Mouse (Mus musculus) adrenal gland, adult 8-10 months (tissue): ENCODE results near the gene Degs2. TPM values are rescaled to one million over a fixed set of nuclear protein-coding genes. Genes with fewer than 3 reads are reported as not detected.
A peak's percentile ranks its signal among the peaks of the same experiment; 100 is the strongest.

Experiments
- DNase-seq: peaks from one replicate; pipeline ENCODE4 v3.0.0; 2022
- total RNA-seq, 4 experiments: library from RNA; stranded (reverse); gene quantifications; 2 replicates each; pipeline ENCODE4 v1.2.4; 2022

Degs2 gene
- total RNA-seq, 4 experiments from 2014 or later: not detected

DNA sequence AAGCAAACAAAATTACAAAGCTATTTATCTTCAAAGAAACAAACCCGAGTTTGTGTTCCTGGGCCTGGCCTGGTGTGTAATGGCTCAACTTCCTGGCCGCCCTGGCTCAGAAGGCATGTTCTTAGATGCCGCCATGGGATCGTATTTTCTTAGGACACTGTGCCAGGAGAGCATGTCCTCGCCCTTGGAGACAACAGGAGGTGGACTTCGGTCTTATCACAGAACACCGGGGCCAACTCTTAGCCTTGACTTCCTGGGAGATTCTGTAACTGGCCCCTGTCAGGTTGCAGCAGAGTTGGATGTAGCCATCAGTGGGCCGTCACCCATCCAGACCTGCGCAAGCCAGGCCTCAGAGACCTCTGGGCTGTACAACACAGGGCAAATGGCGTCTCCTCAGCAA is 2.5 kb downstream of the Degs2 start:
- DNase-seq: no peak

DNA sequence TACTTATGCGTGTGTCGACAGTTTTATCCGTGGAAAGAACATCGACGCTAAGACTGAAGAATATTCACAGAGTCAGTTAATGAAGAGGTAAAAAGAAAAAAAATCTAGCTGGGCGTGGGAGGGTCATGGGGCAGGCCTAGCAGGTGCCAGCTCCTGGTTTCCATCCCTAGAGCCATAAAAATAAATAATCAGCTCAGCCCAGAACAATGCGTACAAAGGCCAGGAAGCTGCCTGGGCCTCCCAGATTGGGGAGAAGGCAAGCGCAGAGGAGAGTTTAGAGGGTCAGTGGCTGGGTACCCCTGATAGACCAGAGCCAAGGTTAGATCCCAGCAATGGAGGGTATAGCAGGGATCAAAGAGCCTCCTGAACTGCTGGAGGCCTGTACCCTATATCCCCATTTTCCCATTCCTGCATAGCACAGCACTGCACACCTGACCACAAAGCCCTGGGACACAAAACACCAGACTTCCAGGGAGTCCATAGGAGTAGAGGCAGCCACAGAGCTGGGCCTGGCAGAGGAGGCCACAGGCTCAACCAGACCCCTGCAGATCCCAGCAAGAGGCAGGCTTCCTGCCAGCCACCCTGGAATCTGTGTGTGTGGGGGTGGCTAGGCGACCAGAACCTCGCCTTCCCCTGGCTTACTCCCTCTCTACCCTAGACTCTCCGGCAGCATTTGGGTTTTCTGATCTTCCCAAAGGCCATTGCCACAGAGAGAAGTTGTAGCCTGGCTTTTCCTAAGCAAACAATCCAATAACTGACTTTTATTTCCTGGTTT is 3.2 kb downstream of the Degs2 start:
- DNase-seq: no peak

DNA sequence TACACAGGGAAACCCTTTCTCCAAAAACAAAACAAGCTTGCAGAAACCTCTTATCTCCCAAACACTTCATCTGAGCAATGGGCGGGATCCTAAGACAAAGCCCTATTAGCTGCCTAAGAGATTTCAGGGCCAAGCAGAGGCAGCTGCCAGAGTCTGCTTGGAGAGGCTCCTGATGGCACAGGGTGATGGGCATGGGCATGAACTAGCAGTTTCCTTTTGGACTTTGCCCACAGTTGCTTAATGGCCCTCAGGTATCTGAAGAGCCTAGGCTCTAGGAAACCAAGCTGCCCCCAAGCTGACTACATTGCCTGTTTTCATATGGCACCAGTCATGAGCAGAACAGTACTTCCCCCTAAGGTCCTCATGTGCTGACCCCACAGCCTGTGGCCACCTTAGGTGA is 7.9 kb downstream of the Degs2 start:
- DNase-seq: no peak

DNA sequence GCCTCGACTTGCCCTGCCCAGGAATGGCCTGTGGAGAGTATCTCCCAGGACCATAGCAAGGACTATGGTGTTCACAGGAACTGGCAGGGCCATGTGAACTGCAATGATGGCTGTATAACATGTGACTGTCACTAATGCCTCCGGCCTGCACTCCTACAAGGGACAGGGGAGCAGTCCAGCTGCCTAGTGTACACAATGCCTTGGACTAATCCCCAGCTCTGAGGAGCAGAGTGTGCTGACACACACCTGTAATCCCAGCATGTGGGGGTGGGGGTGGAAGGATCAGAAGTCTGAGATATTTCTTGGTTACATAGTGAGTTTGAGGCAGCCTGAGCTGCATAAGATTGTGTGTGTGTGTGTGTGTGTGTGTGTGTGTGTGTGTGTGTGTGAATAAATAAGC is 8.5 kb downstream of the Degs2 start:
- no peak for DNase-seq

DNA sequence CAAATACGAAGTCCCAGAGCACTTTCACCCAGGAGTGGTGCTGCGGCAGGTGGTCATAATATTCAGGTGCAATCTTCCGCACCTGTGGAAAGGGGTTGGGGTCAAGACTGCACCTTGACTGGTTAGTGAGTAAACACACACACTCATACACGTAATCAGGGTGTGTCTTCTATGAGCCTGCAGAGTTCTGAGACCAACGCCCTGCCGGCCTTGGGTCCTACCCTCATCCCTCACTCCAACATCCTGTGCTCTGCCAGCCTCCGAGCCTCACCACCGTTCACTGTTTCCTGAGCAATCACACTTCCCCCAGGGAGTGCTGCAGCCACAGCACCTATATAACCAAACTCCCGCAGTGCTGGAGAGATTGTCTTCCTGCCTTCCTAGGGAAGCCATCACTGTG is 11.6 kb downstream of the Degs2 start:
- no peak for DNase-seq

DNA sequence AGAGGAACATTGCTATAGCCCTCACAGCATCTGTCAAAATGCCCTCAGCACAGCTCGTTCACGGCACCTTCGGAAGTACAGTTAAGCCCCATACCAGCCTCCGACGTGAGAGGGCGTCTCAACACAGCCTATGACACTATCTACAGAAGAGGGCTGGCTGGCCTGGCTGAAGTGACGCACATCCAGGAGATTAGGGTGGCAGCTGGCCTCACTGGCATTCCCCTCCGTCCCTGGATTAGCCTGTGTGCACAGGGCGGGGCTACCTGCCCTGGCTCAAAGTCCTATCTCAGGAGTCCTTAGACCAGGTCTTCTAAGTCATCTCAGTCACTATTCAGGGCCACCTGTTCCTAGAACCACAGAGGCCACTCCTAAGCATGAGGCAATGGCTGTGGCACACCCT is 12.9 kb downstream of the Degs2 start:
- DNase-seq: no peak

DNA sequence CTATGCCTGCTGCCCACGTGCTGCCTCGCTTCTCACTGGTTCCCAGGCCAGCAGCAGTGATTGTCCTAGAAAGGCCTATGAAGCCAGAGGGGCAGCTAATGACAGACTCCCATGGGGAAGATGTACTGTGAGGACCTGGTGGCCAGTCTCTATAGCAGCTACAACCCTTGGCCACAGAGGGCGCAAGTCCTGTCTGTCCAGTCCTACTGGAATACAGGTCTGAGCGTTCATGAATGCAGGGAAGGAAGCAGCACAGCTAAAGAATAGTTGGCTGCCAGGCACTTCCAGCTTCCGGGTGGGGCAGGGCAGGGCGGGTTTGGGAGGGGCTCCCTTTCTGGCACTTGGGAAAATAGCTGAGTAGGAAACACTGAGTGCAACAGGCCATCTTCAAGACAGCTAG is 15.2 kb downstream of the Degs2 start:
- no peak for DNase-seq

DNA sequence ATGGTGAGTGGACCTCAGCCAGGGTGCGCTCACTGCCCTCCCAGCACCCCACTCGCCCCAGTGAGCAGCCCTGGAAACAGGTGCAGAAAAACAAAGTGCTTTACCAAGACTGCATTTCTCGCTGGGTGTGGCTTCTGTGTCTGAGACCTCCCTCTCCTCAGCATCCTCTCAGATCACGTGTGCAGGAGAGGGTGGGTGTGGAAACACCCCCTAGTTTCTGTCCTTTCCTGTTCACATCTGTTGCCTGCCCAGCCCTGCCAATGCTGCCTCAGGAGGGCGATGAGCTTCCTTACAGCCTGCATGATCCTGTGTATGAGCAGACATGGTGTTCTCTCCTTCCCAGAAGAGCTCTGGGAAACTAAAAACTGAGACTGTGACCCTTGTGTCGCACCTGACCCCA is 15.7 kb downstream of the Degs2 start:
- DNase-seq: no peak

DNA sequence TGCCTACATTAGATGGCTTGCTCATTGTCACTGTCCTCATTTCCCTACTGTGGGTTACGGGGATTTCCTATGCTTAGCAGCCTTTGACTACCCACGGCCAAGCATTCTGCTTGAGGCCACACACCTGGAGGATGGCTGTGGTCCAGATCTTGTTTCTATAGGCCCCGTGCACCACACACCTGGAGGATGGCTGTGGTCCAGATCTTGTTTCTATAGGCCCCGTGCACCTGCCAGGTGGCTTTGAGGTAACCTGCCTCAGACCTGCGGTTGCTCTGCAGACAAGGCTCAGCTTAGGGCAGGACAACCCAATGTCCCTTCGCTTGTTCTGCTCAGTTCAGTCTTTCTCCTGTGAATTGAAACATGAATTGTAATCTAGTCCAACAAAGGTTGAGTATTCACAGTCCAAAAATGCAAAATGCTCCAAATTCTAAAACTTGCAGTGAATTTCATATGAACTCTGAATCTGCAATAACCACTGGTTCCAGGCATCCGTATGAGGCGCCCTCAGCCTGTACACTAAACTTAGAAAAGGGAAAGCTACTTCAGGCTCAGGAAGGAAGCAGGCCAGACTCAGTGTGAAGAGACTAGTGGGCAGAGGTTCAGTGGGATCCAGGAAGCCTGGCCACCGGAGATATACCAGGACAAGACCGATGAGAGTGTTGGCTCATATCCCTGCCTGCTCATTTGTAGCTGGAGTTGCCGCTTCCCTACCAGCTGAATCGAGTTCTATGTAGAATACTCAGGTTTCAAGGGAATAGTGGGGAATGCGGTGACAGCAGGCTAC is 19.7 kb downstream of the Degs2 start:
- DNase-seq: no peak

DNA sequence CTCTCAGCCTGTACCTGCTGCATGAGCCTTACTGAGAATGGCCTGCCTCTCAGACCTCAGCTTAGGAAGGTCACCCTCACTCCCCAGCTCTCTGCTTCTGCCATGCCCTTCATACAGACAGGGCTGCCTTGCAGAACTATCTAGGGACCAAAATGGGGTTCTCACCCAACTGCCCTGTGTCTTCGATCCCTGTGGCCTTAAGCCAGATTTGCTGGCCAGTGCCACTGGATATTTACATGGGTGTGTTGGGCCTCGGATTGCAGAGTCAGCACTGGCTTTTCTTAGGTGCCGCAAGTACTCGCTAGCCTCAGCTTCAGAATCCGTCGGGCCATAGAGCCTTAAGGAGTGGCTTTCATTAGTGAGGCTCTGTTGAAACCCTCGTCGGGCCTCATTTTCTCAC is 21.3 kb downstream of the Degs2 start:
- no peak for DNase-seq

DNA sequence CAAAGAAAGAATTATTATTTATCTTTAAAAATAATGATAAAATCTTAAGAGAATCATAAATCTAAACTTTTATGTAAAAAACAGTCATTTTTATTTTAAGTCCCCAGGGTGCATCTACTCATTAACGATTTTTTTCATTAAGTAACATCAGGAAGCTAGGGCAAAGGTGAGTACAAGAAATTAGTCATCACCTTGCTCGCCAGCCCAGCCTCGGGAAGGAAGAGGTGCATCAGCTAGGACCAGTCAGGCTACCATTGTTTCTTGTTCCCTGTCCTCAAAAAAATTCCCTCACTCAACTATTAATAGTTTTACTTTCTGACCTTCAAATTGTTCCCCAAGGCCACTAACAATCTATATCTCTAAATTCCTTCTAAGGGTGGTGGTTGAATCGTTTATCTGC is 23.7 kb downstream of the Degs2 start:
- no peak for DNase-seq

DNA sequence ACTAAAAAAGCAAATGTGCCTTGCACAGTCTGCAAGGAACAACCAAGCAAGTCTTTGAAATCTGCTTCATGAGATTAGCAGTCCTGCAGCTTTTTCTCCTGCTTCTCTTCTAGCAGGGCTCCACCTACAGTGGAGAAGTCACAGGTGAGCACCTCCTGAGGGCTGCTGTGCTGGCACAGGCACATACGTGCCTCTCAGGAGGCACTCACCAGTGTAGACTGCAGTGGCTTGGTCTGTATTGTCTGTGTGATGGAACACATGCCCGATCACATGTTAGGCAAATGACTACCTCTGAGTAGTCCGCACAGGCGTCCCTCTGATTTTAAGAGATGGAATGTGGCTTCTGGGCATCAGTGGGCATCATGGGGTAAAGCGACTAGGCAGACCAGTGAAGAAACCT is 25.0 kb downstream of the Degs2 start:
- DNase-seq: no peak

DNA sequence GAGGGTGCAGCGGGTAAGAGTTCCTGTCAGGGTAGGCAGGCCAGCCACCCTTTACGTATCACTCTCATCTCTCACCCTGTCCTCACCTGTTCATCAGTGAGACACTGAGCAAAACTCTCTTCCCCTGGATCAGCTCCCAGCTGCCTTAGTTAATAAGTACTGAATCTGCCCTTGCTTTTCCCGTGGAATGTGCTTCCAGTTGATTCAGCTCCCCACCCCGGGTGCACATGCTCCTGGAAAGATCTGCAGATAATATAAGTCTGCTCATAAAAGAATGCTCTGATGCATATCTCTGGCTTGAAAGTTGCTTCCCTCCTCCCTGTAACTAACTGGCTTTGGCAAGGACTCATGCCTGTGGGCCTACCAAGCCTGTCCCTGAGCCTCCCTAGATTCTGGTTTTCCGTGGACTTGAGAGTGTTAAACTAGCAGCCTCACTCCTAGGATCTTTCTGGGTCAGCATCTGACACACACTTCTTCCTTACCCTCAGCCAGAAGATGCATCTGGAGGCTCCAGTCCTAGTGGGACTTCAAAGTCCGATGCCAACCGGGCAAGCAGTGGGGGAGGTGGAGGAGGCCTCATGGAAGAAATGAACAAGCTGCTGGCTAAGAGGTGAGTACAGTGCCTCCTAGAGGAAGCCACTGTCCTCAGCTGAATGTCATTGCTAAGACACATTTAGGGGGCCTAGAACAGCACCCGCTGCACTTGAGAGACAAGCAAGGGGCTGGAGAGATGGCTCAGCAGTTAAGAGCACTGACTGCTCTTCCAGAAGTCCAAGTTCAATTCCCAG is 26.3 kb downstream of the Degs2 start:
- DNase-seq: no peak

DNA sequence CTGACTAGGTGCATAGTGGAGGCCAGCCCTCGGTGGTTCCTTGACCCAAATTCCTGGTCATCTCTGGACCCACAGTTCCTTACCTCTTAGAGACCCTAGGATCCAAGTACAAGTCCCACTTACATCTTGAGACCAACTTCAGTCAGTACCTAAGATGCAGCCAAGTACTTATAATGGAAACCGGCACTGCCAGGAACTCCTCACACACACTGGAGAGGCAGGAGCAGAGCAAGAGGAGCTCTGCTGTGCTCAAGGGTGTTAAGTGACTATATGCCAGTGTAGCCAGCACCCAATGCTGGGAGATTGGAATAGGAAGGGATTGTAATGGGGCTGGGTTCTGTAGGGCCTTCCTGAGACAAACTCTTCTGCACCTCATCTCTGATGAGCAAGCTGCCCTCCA is 27.2 kb downstream of the Degs2 start:
- no peak for DNase-seq

DNA sequence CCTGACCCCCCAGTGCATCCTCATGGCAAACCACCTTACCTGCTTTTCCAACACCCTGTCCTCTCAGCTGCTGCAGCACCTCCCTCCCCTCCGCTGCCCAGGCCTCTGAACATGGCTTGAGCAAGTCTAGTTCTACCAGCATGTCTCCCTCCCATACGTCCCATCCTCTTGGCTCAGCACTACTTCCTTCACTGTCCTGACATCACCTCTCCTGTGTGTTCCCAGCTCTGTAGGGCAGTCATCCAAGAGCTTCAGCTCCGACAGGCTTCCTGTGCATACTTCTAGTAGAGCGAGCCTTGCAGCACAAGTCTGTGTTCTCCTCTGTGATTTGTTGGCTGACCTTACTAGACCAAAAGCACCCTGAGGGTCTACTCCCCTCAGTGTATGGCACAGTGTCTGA is 27.6 kb downstream of the Degs2 start:
- DNase-seq: no peak

DNA sequence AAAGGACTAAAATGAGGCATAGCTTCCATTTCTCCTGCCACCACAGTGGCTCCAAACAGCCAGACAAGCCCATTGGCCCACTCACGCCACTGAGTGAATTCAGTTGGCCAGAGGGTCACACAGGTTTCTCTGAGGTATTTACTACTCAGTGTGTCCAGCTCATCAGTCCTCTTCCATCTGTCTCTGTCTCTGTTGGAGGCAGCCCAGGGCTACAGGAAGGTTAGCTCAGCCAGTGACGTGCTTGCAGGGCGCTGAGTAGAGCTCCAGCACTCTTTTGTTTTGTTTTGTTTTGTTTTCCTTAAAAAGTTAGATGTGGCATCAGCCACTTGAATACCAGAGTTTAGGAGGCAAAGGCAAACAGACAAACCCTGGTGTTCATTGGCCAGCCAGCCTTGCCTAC is 28.6 kb downstream of the Degs2 start:
- no peak for DNase-seq

DNA sequence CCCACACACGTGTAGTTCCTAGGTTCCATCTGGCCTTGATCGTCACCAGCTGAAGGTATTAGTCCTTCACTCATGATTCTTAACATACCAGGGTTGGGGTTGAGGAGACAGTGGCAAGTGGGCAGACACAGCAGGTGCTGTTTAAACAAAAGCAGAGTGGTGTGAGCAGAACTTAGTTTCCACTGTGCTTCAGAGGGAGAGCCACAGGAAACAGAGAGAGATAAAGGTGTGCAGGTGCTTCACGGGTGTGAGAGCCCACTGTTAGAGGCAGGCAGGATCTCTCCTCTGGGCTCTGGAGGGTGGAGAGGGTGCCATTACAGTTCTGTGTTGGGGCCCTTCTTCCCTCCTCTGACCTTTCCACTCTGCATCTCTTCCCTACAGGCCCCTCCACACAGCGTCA is 29.2 kb downstream of the Degs2 start:
- no peak for DNase-seq

DNA sequence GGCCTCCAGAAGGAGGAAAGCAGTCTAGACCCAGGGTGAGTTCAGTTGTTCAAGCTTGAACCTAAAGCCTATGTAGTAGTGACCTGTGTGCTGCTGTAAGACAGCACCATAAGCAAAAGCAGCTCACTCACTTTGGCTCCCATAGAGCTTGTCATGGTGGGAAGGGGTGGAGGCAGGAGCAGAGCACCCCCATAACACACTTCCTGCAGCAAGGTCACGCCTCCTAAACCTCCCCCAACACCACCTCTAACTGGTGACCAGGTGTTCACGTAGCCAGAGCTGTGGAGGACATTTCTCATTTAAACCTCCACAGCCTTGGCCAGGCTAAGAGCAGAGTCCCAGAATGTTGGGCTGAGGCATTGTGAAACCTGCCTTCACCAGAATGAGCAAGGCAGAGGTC is 30.6 kb downstream of the Degs2 start:
- DNase-seq: no peak

DNA sequence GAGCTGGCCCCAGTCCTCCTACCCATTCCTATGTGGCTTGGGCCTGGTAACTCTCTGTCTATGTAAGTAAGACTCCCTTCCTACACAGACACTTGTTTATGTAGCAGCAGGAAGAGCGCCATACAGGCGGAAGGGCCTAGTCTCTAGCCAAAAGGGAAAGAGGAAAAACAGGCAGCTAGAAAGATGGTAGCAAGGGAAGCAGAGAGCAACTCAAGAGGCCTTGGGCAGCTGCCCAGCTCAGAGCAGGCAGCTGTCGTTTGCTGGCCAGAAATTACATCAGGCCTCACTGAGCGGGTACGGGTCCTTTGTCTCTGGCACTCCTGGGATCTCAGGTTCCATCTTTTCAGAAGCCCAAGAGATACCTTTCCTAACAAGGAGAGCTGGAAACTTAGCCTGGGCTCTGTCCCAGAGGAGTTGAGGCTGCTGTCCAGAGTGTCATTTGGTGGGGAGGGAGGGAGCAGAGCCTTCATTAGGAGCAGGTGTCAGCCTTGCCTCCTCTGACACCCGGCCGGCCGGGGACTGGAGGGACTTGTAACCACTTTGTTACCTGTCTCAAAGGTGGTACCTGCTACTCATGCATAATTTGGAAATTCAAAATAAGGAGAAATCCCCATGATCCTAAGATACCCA is 33.4 kb downstream of the Degs2 start:
- no peak for DNase-seq

DNA sequence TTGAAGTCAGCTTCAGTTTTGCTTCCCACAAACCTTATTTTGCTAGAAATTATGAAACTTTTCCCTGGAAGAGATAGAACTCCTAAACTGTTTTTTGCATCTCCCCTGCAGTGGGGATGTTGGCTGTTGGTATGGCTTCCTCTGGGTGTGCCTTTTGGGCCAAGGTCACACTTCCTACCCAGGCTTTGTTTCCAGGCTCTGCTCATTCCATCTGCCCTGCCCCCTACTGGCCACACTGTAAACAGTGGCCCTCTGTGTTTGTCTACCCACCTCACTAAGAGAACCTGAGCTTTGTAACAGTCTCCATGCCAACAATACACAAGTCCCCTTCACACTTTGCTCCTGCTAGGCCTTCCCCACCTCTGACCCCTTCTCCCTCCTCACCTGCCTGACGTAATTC is 44.8 kb downstream of the Degs2 start:
- peak; percentile 13 for DNase-seq

DNA sequence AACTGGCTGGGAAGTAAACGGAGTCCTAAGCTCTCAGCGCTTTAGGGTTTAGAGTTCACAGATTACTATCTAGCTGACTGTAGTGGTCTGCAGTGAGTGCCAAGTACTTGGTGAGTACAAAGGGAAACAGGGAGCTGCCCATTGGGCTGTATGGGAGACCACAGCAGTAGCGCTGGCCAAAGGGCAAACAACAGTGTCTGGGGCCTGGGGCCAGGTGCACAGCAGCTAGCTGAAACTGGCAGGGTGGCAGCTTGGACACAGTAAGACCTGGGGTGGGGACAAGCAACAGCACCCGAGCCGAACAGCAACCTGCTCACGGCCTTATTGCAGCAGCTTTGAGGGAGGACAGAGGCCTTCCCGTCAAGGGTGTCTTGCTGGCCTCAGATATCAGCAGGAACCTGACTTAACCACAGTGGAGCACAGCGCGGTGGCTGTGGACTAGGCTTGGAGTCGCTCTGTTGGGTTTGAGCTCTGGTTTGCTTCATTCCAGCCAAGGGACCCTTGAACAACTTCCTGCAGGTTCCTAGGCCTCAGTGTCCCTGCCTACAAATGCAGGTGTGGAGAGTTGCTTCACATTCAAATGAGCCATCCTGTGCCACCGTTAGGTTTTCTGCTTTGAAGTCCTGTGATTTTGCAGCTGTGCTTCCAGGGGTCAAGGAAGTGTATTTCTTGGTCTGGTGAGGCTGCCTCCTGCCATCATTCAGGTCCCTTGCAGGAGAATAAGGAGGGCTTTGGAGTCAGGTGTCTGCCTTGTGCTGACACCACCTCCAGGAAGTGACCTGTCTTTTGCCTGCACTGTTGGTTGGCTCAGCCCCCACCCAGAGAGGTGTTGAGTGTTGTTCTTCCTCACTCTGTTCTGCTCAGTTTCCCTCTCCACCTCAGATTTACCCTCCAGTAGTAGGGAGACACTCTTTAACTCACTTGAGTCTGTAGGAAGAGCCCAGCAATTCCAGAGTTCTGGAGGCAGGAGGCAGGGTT is 48.5 kb downstream of the Degs2 start:
- no peak for DNase-seq
